Mouse (Mus musculus): ENCODE measurements around the gene Lilra5.
A peak's percentile ranks its signal among the peaks of the same experiment; 100 is the strongest.
"Not testable (repeated sequence)": the region's sequence is repeated elsewhere in the genome, so short reads cannot be mapped to it uniquely, and the experiment has no call there.

Gene Lilra5

DNA sequence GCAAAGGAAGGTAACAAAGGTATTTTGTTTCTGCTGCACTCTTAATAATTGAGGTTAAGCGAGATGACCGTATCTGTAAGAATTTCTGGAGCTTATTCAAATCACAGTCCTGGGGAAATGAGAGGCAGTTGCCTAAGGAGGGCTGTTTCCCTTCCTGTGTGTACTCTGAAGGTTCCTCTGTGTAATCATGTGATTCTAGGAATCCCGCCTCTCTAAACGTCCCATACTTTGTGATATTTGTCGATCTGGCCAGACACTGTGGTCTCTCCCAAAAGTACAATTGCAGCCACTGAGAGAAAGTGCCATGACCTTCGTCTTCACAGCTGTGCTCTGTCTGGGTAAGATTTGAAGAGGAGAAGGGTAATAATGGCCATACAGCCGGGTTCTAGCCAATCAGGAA lies at the start of gene Lilra5:
Gene Lilra5 (plus strand): TSS at position 301 of the 400 bp plus-strand sequence.
- no peak for DNase-seq (ENCODE audit: low read depth, low spot score)

DNA sequence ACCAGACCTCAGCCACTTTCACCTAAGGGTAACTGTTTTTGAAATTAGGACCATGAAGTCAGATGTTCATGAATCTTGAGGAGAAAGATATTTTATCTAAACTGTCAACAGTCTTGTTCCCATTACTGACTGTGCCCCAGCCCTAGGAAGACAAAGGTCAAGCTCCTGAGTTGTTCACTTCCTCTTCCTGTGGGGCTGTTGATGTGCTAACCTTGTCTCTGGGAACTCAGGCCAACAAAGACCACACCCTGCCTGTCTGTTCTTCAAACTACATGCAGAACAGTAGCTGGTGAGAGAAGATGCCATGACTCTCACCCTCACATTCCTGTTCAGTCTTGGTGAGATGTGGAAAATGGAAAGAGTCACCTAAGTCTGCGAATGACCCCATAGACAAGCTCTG lies 30.4 kb upstream of the Lilra5 start:
- no peak for DNase-seq (ENCODE audit: low read depth, low spot score)

DNA sequence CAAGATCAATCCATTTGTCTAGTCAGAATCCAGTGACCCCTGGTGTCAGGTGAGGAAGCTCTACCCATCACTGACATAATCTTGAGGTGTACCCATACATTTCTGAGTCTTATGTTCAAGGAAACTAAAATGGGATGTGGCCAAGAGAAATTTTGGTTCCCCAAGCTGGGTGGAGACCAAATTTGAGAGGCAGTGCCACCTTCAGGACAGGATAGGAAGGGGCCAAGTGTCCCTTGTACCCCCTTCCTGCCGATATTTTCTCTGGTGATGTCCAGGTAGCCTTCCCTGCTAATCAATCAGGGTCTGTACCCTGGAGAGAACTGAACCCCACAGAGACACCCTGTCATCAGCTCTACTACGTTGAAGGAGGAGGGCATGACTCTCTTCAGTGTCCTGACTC lies 28.9 kb upstream of the Lilra5 start:
- DNase-seq (ENCODE audit: low read depth, low spot score): no peak

DNA sequence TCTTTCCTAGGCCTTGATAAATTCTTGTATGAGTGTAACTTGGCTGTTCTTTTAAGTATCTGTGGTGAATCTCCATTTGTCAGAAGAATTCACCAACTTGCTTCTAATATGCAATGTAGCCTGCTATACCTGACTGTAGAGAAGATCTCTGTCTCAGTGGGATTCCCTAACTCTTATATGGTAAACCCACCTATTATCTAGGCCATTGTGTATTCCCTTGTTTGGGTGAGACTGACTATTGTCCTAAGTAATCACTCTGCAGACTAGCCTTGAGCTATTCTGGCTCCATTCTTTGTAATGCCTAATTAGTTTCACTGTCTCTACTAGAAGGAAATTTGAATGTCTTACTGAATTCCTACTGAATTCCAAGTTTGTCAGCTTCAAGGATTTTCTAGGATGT lies 24.1 kb upstream of the Lilra5 start:
- DNase-seq (ENCODE audit: low read depth, low spot score): not testable (repeated sequence)

DNA sequence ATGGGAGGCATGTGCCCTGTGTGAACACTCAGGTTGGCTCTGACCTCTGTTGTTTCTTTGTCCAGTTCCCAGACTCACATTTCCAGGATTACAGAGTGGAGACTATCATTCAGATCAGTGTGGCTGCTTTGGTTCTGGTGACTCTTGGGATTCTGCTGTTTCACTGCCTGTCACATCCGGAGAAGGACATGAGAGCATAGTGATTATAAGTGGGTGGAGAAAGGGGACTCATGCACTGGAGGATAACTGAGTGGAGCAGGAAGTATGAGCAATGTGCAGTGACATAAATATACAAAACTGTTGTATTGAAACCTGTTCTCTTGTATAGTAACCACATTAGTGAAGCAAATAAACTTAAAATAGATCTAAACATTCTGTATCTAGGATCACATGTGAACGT lies 22.2 kb upstream of the Lilra5 start:
- no peak for DNase-seq (ENCODE audit: low read depth, low spot score)

DNA sequence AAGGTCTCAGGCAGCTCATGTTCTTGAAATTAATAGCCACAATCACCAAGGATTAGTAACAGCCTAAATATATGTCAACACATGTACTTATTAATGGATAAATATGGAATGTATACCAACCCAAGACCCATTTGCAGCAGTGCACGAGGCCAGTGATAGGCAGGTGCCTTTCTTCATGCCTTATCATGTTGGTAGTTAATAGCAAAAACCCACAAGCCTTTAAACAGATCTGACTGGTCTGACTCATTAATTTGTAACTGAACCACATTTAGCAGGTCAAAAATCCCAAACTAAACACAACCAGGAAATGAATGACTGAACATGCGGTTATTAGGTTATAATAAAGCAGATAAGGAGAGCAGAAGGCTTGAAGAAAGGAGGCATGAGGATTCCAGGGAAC lies 21.7 kb upstream of the Lilra5 start:
- no peak for DNase-seq (ENCODE audit: low read depth, low spot score)

DNA sequence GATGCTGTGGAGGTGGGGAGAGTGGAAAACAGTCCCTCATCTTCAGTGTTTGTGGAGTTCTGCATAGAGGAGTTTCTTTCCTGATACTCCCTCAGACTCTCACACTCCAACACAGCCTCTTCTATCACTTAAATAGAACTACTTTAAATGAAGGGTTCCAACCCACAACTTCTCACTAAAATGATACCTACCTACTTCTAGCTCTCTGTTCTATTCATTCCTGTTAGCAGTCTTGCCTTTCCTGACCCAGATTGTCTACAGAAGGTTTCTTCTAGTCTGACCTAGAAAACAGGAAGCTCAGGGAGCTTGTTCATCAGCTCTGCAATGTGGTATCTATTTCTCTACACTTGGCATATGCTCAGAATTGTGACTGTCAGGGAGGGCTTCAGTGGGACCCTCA lies 2.0 kb upstream of the Lilra5 start:
- no peak for DNase-seq (ENCODE audit: low read depth, low spot score)

DNA sequence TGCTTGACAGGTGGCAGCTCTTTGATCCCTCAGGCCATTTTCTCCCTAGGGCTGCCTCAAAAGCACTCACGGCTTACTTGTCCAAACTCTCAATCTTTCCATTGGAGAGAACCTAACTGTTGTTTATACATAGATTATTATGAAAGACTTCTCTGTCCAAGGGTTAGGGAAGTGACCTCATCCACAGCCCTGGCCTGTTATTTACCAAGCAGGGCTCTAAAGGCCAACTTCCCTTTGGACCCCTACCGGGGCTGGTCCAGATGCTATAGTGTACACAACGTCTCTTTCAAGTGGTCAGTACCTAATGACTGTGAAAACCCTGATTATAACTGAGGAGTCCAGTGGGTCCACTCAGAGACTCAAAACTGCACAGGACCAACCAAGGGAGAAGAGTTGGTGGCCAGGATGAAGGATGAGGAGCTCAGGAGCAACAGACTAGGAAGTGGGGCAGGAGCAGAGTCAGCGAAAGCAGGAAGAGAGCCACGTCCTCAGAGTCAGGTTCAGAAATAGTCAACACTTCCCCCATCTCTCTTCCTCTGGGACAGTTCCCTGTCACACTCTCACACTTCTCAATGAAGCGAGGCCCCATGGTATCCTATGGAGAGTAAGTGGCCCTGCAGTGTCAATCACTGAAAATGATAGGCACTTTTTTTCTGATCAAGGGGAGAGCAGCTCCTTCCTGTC lies 1.6 kb downstream of the Lilra5 start:
- no peak for DNase-seq (ENCODE audit: low read depth, low spot score)

DNA sequence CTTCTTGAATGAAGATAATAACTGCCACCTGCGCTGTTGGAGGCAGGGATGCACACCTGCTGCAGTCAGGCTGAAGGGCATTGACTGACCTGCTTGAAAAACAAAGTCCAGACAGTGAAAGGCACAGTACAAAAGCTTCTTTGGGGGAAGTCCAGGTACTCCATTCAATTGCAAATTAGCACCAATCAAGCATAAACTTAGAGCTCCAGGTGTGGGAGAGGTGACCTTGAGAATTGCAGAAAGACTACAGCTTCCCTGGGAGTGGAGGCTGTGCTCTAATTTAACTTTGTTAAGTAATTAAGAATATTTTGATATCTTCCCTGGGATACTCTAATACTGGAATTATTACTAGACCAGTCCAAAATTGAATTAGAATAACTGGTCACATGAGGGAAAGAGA lies 13.7 kb downstream of the Lilra5 start:
- DNase-seq (ENCODE audit: low read depth, low spot score): not testable (repeated sequence)

DNA sequence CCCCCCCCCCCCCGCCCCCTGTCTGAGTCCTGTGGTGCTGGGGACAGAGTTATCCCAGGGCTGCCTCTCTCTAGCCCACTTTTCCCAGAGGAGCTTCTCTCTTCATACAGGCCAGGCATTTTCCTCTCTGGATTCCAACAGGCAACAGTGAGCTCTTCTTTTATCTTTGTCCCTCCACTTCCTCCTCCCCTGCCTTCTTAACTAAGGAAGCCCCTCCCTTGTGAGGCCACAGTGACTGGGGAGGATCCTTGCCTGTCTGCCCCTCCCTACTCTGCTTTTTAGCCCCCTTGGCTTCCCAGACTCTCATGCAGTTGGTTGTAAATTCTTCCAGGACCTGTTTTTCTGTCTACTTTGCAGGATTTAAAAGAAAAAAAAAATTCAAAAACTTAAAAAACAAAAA lies 18.5 kb downstream of the Lilra5 start:
- not testable (repeated sequence) for DNase-seq (ENCODE audit: low read depth, low spot score)

DNA sequence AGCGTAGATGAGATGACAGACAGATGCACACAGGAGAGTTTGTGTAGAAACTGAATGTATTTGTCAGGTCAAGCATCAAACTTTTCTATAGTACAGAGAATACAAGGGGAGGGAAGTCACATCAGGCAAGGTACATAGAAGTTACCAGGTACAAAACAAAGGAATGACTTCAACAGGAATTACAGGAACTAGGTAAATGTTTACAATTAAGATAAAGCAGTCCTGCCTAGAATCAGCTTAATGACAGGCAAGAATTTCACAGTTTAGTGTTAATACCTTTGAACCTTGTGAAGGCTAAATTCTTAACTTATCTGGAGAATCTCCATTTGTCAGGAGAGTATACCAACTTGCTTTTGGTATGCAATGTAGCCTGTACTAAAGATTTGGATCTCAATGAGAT lies 23.0 kb downstream of the Lilra5 start:
- not testable (repeated sequence) for DNase-seq (ENCODE audit: low read depth, low spot score)

DNA sequence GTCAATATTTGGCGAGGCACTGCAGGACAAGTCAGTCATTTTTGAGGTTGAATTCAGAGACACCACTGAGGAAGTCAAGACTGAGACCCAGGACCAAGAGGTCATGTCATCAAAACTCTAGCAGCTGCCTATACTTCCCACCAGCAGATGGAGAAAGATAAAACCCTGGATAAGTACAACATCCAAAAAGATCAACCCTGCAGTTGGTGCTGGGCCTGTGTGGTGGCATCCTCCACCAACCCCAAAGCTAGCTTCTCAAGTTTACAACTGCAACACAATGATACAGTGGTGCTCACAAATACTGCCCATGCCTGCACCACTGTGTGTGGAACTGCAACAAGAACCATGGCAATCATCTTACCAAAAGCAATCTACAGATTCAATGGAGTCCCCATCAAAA lies 34.6 kb downstream of the Lilra5 start:
- not testable (repeated sequence) for DNase-seq (ENCODE audit: low read depth, low spot score)

DNA sequence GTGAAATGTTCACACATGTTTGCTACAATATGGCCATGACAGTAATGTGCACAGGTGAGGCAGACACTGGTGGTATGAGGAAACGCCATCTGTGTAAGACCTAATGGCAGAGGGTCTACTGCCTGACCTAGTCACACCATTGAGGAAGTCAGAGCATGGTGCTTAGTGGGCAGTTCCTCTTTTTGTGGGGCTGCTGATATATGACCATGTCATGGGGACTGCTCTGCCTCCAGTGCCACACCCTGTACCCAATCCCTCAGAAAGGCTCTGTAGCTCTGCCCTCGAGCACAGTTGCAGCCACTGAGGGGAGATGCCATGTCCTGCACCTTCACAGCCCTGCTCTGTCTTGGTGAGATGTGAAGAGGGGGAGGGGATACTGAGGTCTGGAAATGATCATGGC lies 36.3 kb downstream of the Lilra5 start:
- peak; percentile 72 for DNase-seq (ENCODE audit: low read depth, low spot score)

DNA sequence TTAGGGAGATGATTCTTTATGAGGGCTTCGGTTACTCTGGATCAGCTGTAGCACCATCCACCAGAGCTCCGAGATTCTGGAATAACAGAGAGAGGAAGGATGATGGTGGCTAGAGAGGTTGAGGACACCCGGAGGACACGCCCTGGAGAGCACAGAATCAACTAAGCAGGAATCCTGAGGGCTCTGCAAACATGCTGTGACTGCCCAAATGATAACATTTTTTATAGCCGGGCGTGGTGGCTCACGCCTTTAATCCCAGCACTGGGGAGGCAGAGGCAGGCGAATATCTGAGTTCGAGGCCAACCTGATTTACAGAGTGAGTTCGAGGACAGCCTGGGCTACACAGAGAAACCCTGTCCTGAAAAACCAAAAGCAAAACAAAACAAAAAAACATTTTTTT lies 37.9 kb downstream of the Lilra5 start:
- not testable (repeated sequence) for DNase-seq (ENCODE audit: low read depth, low spot score)

DNA sequence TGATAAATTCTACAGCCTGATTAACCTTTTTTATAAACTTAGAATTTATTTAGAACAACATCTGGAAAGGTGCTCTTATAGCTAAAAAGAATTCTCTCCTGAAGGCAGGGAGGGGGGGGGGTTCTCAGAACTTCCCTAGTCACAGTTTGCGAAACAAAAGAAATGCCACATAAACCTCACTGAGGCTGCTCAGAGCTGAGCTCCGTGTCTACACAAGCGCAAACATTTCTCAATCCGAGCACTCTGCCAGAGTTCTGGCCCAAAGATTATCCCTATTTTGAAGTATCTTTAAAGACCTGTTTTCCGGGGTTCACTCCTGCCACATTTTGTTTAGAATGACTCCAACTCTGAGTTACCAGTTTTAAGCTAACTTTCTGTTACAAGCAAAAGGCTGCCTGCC lies 55.1 kb downstream of the Lilra5 start:
- no peak for DNase-seq (ENCODE audit: low read depth, low spot score)
